Mouse (Mus musculus) kidney, adult 2 months (tissue): Measurements from ENCODE around the gene Cdk5r1. TPM values are rescaled to one million over a fixed set of nuclear protein-coding genes. Genes with fewer than 3 reads are reported as not detected.

Experiments
- DNase-seq: peaks from one replicate; pipeline ENCODE4 v3.0.0; 2021
- H3K27ac ChIP-seq: fragments of 200-500 bp; 2 replicates; pipeline ENCODE4 v1.5.1; 2012; ENCODE audit warnings: low read depth, low read length, control low read depth, inconsistent platforms; ENCODE audit not compliant: insufficient read depth
- H3K27me3 ChIP-seq: fragments of 200-500 bp; replicated peaks from 2 replicates; pipeline ENCODE4 v1.6.1; 2012; ENCODE audit warnings: mild to moderate bottlenecking, moderate library complexity, low read length, inconsistent platforms; ENCODE audit not compliant: control insufficient read depth, insufficient read depth
- H3K36me3 ChIP-seq: fragments of 200-500 bp; 2 replicates; pipeline ENCODE4 v1.6.1; 2012; ENCODE audit warnings: mild to moderate bottlenecking, moderate library complexity, low read length, inconsistent platforms; ENCODE audit not compliant: control insufficient read depth, insufficient read depth
- H3K4me1 ChIP-seq: fragments of 200-500 bp; 2 replicates; pipeline ENCODE4 v1.6.1; 2011; ENCODE audit warnings: low read length; ENCODE audit not compliant: control insufficient read depth, insufficient read depth
- H3K4me3 ChIP-seq: fragments of 200-500 bp; 2 replicates; pipeline ENCODE4 v1.5.1; 2011; ENCODE audit warnings: mild to moderate bottlenecking, low read depth, low read length, control low read depth; ENCODE audit not compliant: insufficient read depth
- CTCF ChIP-seq: fragments of 200-500 bp; conservative IDR thresholded peaks from 2 replicates; pipeline ENCODE4 v1.5.1; 2011; ENCODE audit warnings: low read depth, mild to moderate bottlenecking, control low read depth, low read length, moderate library complexity, mixed read lengths; ENCODE audit not compliant: insufficient read depth, insufficient read length
- POLR2A ChIP-seq: fragments of 200-500 bp; IDR thresholded peaks from one replicate; pipeline ENCODE4 v1.6.1; 2011; ENCODE audit warnings: low read depth, low read length, control low read depth
- WGBS: fragments of 180-500 bp; shearing (Covaris S2); methylation state at CpG from one replicate; pipeline ENCODE4 v1.1.7; 2018; 5-methylcytosine and 5-hydroxymethylcytosine counted together
- polyA plus RNA-seq: library from polyadenylated mRNA; depleted of rRNA; stranded (reverse); fragments of >200 nt; gene quantifications from 2 replicates; pipeline ENCODE4 v1.2.3, GENCODE M21; 2012; rRNA removed

Gene Cdk5r1
- polyA plus RNA-seq, 1 experiment: 1.0 TPM

DNA sequence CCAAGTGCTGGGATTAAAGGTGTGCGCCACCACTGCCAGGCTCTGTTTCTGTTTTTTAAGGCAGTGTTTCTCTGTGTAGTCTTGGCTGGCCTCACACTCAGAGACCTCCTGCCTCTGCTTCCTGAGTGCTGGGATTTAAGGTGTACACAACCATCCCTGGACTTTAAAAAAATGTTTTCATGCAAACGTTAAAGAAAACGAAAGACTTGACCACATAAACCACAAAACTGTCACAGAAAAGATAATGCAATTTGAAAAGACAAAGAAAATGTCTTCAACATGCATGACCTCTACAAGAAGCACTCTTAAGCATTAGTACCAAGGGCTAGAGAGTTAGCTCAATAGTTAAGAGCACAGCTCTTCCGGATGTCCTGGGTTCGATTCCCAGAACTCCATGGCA, 47.4 kb downstream of the Cdk5r1 start:
- 82% methylated on average over 5 of the region's 5 CpGs for WGBS
- no peak for TF ChIP-seq CTCF
- no peak for TF ChIP-seq POLR2A
- 0 out of 2 replicates have a peak, but pooled peaks cover 5% of the 10 kb centered on the region for H3K4me1 ChIP-seq

DNA sequence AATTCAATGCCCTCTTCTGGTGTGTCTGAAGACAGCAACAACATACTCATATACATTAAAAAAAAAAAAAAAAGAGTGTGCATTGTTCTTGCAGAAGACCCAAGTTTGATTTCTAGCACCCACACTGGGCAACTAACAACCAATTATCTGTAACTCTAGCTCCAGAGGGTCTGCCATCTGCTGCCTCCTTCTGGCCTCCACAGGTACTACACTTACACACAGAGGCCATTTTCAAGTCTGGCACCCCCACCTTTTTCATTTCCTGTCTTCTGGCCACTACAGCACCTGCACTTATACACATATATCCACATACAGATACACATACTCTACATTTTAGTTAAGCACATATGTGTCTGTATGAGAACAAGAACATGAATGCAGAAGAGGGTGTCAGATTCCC, 50.9 kb downstream of the Cdk5r1 start:
- no peak for DNase-seq
- Histone ChIP-seq H3K27ac (no peak overlapping the region), H3K4me1 (0 out of 2 replicates have a peak, but pooled peaks cover 5% of the 10 kb centered on the region), H3K4me3 (no peak overlapping the region), H3K36me3 (no peaks in the 10 kb centered on the region), H3K27me3 (no peaks in the 10 kb centered on the region)
- no peak for TF ChIP-seq POLR2A
- no peak for TF ChIP-seq CTCF

More for the DNA sequence above, 47.4 kb downstream of the Cdk5r1 start:
- no peaks in the 10 kb centered on the region for H3K36me3 ChIP-seq
- H3K27ac ChIP-seq: no peak overlapping the region
- H3K4me3 ChIP-seq: no peak overlapping the region
- no peak for DNase-seq
- H3K27me3 ChIP-seq: no peaks in the 10 kb centered on the region

DNA sequence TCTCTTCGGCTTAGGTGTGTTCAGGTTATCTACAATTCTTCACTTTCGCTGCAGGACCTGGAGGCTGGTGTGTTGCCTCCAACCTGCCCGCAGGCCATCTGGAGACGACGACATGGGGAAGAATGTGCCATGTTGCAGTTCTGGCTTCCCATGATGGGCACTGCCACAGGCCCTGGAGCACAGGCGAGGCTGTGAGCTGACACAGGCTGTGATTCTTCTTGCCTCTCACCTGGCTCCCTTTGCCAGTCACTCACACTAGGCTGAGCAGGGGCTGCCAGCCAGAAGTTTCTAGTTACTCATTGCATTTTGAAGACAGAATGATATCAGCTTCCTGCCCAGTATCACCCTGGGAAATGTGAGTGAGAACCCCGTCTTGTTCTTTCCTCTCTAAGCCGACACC, 52.3 kb downstream of the Cdk5r1 start:
- Histone ChIP-seq H3K27ac (no peak overlapping the region), H3K36me3 (no peaks in the 10 kb centered on the region), H3K27me3 (no peaks in the 10 kb centered on the region), H3K4me3 (no peak overlapping the region), H3K4me1 (no peaks in the 10 kb centered on the region)
- no peak for DNase-seq
- 77% methylated on average over 8 of the region's 8 CpGs for WGBS
- no peak for TF ChIP-seq POLR2A
- TF ChIP-seq CTCF: no peak

Other genes starting within 250 kb of the Cdk5r1 start
- 2.6 and 2.8 TPM in 2 replicates for gene Rhbdl3, start 176.1 kb upstream of the Cdk5r1 start, polyA plus RNA-seq
- 4.1 and 5.0 TPM in 2 replicates for gene 5730455P16Rik, start 99.0 kb upstream of the Cdk5r1 start, polyA plus RNA-seq
- 66.8 and 72.8 TPM in 2 replicates for gene Zfp207, start 93.7 kb upstream of the Cdk5r1 start, polyA plus RNA-seq
- gene Psmd11, start 48.4 kb upstream of the Cdk5r1 start, polyA plus RNA-seq: 52.8 and 53.4 TPM in 2 replicates